Mouse (Mus musculus): ENCODE measurements around the gene Bod1l.
A peak's percentile ranks its signal among the peaks of the same experiment; 100 is the strongest.

Bod1l gene

DNA sequence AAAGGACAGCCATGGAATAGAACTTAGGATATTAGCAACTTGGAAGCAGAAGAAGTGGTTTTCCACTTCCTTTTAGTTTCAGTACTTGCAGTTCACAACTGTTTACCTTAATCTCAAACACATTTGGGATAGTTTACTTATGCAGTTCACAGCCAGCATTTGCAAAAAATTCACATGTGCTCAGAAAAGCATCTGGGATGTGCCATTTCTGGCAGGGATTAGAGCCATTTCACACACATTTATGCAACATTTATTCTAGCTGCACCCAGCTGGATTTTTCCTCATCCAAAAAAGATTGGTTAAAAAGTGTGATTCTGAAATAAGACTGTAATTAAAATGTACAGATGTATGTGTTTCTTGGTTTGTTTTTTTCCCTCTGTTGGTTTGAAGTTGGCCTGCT is 49.7 kb downstream of the Bod1l start:
- no peak for DNase-seq

- no peak for DNase-seq
Measured at GRCm38 (mm10) chr5:41790517-41790916, 53.6 kb downstream of the Bod1l start.

GRCm38 (mm10) chr5:41788877-41789276 is 55.2 kb downstream of the Bod1l start:
- no peak for DNase-seq

DNA sequence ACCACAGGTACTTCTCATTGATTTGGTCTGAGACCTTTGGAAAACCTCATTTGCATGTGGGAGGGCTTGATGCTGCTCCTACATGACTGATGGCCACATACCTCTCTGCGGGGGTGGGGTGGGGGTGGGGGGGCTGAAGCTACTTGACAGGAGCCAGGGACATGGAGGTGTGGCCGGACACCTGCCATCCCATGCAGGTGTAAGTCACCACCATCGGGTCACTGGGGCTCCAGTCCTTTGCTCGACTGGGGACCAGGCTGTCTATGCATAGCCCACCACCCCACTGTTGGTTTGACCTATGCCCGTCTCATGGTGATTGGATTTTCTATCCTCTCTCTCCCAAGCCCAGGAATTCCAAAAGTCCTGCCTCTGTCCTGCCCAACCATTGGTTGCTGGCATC is 62.2 kb downstream of the Bod1l start:
- no peak for DNase-seq

GRCm38 (mm10) chr5:41780026-41780425 is 64.1 kb downstream of the Bod1l start:
- no peak for DNase-seq

- DNase-seq, result no peak
Measured at GRCm38 (mm10) chr5:41775728-41776127, 68.4 kb downstream of the Bod1l start.

DNA sequence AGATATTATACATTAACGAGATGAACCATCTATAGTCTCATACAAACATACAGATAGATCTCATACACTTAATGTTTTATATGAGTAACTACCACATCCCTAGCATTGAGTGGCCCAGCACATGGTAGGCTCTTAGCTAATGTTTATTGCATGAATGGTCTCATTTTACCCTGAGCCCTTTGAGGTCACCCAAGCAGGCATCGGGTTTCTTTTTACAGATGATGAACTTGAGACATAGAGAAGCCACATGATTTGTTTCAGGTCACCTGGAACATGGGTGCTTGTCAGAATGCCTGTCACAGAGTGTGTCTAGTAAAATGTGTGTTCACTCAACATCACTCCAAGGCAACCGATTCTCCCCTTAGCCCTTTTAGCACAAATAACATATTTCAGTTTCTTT is 68.8 kb downstream of the Bod1l start:
- no peak for DNase-seq

DNA sequence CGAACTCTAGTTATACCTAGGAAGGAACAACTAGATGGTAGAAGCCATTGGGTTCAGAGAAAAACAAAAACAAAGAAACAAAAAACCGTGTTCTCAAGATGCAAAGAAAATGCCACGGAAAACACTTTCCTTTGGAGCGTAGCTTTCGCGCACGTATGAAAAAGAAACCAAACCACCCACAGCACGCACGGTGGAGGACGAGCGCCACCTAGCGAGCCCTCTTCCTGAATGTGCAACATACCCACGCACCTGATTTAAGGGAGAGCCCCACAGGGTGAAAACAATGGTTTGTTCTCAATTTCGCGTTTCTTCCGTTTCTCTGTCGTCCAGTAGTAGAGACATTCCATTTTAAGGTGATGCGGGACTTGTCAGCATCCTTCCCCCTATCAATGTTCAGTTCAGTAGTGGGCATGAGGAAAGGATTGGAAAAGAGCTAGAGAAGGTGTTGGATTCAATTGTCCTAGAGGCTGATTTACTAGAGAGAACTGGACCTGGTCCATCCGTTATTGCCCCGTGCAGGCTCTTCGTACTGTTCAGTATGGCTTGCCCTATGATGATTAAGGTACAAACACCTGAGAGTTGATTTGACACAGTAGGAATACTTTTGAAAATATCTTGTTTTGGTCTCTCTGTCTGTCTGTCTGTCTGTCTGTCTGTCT is 75.6 kb downstream of the Bod1l start:
- DNase-seq, result peak; percentile 92

DNA sequence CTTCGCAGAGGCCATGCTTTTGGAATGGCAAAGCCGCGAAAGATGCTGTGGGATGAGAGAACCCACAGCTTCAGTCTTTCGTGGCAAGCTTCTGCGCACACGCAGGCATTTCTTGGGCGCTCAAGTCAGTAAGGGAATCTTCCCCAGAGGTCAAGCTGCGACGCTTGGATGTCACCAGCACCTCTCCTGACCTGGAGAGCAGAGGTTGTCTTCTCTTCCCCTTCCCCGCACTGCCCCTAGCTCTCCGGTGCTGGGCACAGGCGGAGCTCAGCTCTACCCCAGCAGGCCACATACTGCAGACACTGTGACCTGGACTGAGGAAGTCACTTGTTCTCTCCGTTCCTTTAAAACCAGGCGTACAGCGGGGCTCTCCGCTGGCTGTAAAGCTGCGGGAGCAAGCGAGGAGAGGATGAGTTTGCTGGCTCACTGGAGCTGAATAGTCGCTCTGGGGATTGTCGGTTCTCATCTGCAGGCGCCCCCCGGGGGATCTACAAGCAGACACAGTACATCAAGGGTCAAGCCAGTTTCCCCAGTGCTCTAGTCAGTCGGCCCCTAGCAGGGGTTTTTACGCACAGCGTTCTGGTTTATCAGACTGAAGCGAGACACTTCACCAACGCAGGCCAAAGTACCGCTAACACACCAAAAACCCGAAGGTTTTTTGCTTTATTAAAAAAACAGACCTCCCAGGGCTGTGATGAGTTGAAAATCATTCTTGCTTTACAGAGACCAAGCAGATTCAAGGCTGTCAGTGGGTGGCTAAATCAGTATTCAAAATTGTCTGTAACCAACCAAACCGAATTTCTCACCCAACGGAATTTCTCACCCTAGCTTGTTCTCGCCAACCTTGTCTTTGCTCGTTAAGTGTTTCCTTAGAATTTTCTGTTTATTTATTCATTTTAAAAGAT is 76.6 kb downstream of the Bod1l start:
- no peak for DNase-seq

- no peak for DNase-seq
Measured at GRCm38 (mm10) chr5:41766406-41767010, 77.6 kb downstream of the Bod1l start.

- no peak for DNase-seq
Measured at GRCm38 (mm10) chr5:41765626-41766405, 78.3 kb downstream of the Bod1l start.

- no peak for DNase-seq
Measured at GRCm38 (mm10) chr5:41763731-41764721, 80.1 kb downstream of the Bod1l start, which contains the start of gene Nkx3-2. Gene Nkx3-2 (minus strand): TSS chr5:41764501.

- DNase-seq, result no peak
Measured at GRCm38 (mm10) chr5:41762947-41763730, 81.0 kb downstream of the Bod1l start.

GRCm38 (mm10) chr5:41762141-41762946 is 81.8 kb downstream of the Bod1l start:
- no peak for DNase-seq

DNA sequence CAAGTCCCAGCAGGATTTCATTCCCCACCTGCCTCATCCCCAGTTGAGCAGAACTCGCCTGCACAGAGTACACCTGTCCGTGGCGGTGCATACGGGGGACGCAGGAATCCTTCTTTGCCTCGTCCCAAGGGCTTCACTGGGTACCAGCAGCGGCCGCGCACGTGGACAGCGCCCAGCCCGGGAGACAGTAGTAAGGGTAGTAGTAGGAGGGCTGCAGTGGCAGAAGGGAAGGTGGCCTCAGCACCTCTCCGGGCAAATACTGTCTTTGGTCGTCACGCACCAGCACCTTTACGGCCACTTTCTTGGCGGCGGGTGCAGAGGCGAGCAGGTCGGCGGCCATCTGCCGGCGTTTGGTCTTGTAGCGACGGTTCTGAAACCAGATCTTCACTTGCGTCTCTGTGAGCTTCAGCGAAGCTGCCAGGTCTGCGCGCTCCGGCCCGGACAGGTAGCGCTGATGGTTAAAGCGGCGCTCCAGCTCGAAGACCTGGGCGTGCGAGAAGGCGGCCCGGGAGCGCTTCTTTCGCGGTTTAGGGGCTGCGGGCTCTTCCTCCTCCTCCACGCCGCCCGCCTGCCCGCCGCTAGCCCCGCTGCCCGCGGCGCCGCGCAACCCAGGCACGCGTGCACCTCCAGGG is 82.5 kb downstream of the Bod1l start:
- DNase-seq, result no peak

DNA sequence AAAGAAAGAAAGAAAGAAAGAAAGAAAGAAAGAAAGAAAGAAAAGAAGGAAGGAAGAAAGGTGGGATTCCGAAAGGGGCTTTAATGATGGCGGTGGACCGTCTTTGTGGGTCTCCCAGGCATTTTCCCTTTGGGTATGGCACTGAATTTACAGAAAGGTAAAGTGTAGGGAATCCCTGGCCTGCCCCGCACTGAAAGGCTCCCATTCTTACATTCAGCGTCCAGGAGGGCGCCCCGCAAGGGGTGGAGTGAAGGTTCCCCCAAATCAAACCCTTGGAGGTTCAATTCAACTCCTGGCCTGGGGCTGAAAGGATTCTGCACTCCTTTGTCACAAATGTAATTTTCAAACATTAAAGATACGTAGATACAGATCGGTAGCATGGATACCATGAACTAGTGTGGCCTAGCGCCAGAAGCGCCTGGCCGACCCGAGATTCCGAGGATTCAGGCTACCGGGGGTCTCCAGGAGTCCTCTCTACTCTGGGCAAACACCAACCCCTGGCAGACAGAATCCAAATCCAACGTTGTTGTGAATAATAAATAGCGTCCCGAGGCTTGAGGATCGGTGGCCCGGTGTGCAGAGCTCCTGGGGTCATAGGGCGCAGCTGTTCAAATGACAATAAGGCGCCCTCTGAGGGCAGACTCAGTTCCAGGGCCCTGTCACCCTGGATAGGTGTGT is 83.1 kb downstream of the Bod1l start:
- DNase-seq, result no peak

DNA sequence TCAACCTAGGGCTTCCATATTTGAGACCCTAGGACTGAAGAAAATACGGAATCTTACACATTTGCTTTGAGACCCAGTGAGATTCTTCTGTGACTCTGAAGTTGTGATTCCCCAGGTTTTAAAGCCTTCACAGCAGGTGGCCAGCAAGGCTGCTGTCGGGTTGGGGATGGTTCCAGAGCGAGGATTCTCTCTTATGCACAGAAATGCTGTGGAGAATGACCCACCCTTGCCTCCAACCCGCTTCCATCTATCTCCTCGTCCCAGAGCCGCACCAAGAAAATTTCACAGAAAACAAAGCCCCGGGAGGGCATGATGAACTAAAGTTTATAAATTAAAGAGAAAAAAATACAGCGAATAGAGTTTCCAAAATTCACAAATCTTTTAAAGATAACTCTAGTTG is 84.0 kb downstream of the Bod1l start:
- no peak for DNase-seq

- no peak for DNase-seq
Measured at GRCm38 (mm10) chr5:41758671-41759639, 85.2 kb downstream of the Bod1l start.

Measured in right cerebral cortex, postnatal 14 days (tissue).